Mouse (Mus musculus) splenic B cell, adult 2 months (primary cell): ENCODE data around the gene Ppp4r3a.

Experiments
- DNase-seq: peaks from one replicate; pipeline ENCODE4 v3.0.0-alpha.2; 2011; ENCODE audit warnings: low read depth, low spot score
- H3K27me3 ChIP-seq: 2 replicates; pipeline ENCODE4 v1.6.1; 2012; ENCODE audit warnings: mild to moderate bottlenecking, low read length, moderate library complexity, mixed read lengths; ENCODE audit not compliant: control insufficient read depth, poor library complexity, insufficient read depth, severe bottlenecking
- H3K36me3 ChIP-seq: 2 replicates; pipeline ENCODE4 v1.6.1; 2012; ENCODE audit warnings: mild to moderate bottlenecking, low read length, moderate library complexity, mixed read lengths; ENCODE audit not compliant: control insufficient read depth, poor library complexity, insufficient read depth, severe bottlenecking

The Ppp4r3a gene

GRCm38 (mm10) chr12:101077955-101078354, 5.5 kb downstream of the Ppp4r3a start:
- DNase-seq: no peak
- H3K36me3 ChIP-seq: no peaks in the 10 kb centered on the region
- H3K27me3 ChIP-seq: no peaks in the 10 kb centered on the region

GRCm38 (mm10) chr12:101075433-101075832, 8.1 kb downstream of the Ppp4r3a start:
- Histone ChIP-seq H3K27me3 (no peaks in the 10 kb centered on the region), H3K36me3 (no peaks in the 10 kb centered on the region)
- no peak for DNase-seq

GRCm38 (mm10) chr12:101074821-101075429, 8.6 kb downstream of the Ppp4r3a start:
- no peaks in the 10 kb centered on the region for H3K36me3 ChIP-seq
- DNase-seq: no peak

GRCm38 (mm10) chr12:101069813-101070212, 13.7 kb downstream of the Ppp4r3a start:
- Histone ChIP-seq H3K36me3 (no peaks in the 10 kb centered on the region), H3K27me3 (no peaks in the 10 kb centered on the region)
- no peak for DNase-seq

More at GRCm38 (mm10) chr12:101074821-101075429, 8.6 kb downstream of the Ppp4r3a start:
- no peaks in the 10 kb centered on the region for H3K27me3 ChIP-seq

GRCm38 (mm10) chr12:101066329-101066728, 17.2 kb downstream of the Ppp4r3a start:
- no peak for DNase-seq
- Histone ChIP-seq H3K36me3 (peaks cover 7% of the 10 kb centered on the region), H3K27me3 (no peaks in the 10 kb centered on the region)

- no peak for DNase-seq
- Histone ChIP-seq H3K27me3 (no peaks in the 10 kb centered on the region), H3K36me3 (peaks cover 21% of the 10 kb centered on the region)
These were observed 43.5 kb downstream of the Ppp4r3a start for GRCm38 (mm10) chr12:101039956-101040355.

GRCm38 (mm10) chr12:101028954-101029731, 54.4 kb downstream of the Ppp4r3a start, which contains the start of gene Ccdc88c:
Gene Ccdc88c (minus strand): TSS chr12:101029056.
- peak; percentile 96 for DNase-seq
- H3K36me3 ChIP-seq: no peaks in the 10 kb centered on the region; the same call in 1 of the 2 replicates
- no peaks in the 10 kb centered on the region for H3K27me3 ChIP-seq

GRCm38 (mm10) chr12:101028247-101028953, 55.1 kb downstream of the Ppp4r3a start:
- H3K27me3 ChIP-seq: no peaks in the 10 kb centered on the region
- peak; percentile 29 for DNase-seq
- no peaks in the 10 kb centered on the region; the same call in 1 of the 2 replicates for H3K36me3 ChIP-seq

- DNase-seq: peak; percentile 58
- Histone ChIP-seq H3K36me3 (no peaks in the 10 kb centered on the region; the same call in 1 of the 2 replicates), H3K27me3 (no peaks in the 10 kb centered on the region)
These were observed 55.9 kb downstream of the Ppp4r3a start for GRCm38 (mm10) chr12:101027451-101028246.

- H3K36me3 ChIP-seq: peaks cover 2% of the 10 kb centered on the region; the same call in 1 of the 2 replicates
- no peak for DNase-seq
These were observed 56.6 kb downstream of the Ppp4r3a start for GRCm38 (mm10) chr12:101026946-101027345.

GRCm38 (mm10) chr12:101026518-101026917, 57.0 kb downstream of the Ppp4r3a start:
- Histone ChIP-seq H3K27me3 (no peaks in the 10 kb centered on the region), H3K36me3 (peaks cover 2% of the 10 kb centered on the region)
- DNase-seq: no peak

More at GRCm38 (mm10) chr12:101026946-101027345, 56.6 kb downstream of the Ppp4r3a start:
- H3K27me3 ChIP-seq: no peaks in the 10 kb centered on the region

- Histone ChIP-seq H3K27me3 (no peaks in the 10 kb centered on the region), H3K36me3 (peaks cover 2% of the 10 kb centered on the region)
- DNase-seq: no peak
These were observed 57.5 kb downstream of the Ppp4r3a start for GRCm38 (mm10) chr12:101026025-101026424.

GRCm38 (mm10) chr12:101025379-101025778, 58.1 kb downstream of the Ppp4r3a start:
- DNase-seq: no peak
- Histone ChIP-seq H3K36me3 (peaks cover 2% of the 10 kb centered on the region), H3K27me3 (no peaks in the 10 kb centered on the region)

- Histone ChIP-seq H3K27me3 (no peaks in the 10 kb centered on the region), H3K36me3 (peaks cover 2% of the 10 kb centered on the region)
- no peak for DNase-seq
These were observed 58.7 kb downstream of the Ppp4r3a start for GRCm38 (mm10) chr12:101024824-101025223.
